Mouse (Mus musculus): ENCODE measurements around the gene Thsd7b.

Thsd7b gene

GRCm38 (mm10) chr1:129519751-129520150 is 246.6 kb downstream of the Thsd7b start:
- no peak for DNase-seq (ENCODE audit: low spot score)

- no peak for DNase-seq (ENCODE audit: low spot score)
Measured at GRCm38 (mm10) chr1:129526967-129527366, 253.9 kb downstream of the Thsd7b start.

GRCm38 (mm10) chr1:129532206-129532605 is 259.1 kb downstream of the Thsd7b start:
- no peak for DNase-seq (ENCODE audit: low spot score)

- no peak for DNase-seq (ENCODE audit: low spot score)
Measured at GRCm38 (mm10) chr1:129538508-129538907, 265.4 kb downstream of the Thsd7b start.

GRCm38 (mm10) chr1:129538970-129539369 is 265.9 kb downstream of the Thsd7b start:
- no peak for DNase-seq (ENCODE audit: low spot score)

GRCm38 (mm10) chr1:129540751-129541150 is 267.6 kb downstream of the Thsd7b start:
- DNase-seq (ENCODE audit: low spot score) = no peak

GRCm38 (mm10) chr1:129542563-129543146 is 269.6 kb downstream of the Thsd7b start:
- no peak for DNase-seq (ENCODE audit: low spot score)

GRCm38 (mm10) chr1:129543169-129543568 is 270.1 kb downstream of the Thsd7b start:
- no peak for DNase-seq (ENCODE audit: low spot score)

GRCm38 (mm10) chr1:129558054-129558453 is 285.0 kb downstream of the Thsd7b start:
- no peak for DNase-seq (ENCODE audit: low spot score)

GRCm38 (mm10) chr1:129559137-129559536 is 286.0 kb downstream of the Thsd7b start:
- DNase-seq (ENCODE audit: low spot score) = no peak

- no peak for DNase-seq (ENCODE audit: low spot score)
Measured at GRCm38 (mm10) chr1:129559812-129560211, 286.7 kb downstream of the Thsd7b start.

- DNase-seq (ENCODE audit: low spot score) = no peak
Measured at GRCm38 (mm10) chr1:129562707-129563106, 289.6 kb downstream of the Thsd7b start.

GRCm38 (mm10) chr1:129570522-129570921 is 297.4 kb downstream of the Thsd7b start:
- no peak for DNase-seq (ENCODE audit: low spot score)

- DNase-seq (ENCODE audit: low spot score) = no peak
Measured at GRCm38 (mm10) chr1:129579955-129580354, 306.9 kb downstream of the Thsd7b start.

- DNase-seq (ENCODE audit: low spot score) = no peak
Measured at GRCm38 (mm10) chr1:129586635-129587034, 313.5 kb downstream of the Thsd7b start.

- DNase-seq (ENCODE audit: low spot score) = no peak
Measured at GRCm38 (mm10) chr1:129589366-129590002, 316.4 kb downstream of the Thsd7b start.

- DNase-seq (ENCODE audit: low spot score) = no peak
Measured at GRCm38 (mm10) chr1:129595447-129595846, 322.3 kb downstream of the Thsd7b start.

- no peak for DNase-seq (ENCODE audit: low spot score)
Measured at GRCm38 (mm10) chr1:129600933-129601332, 327.8 kb downstream of the Thsd7b start.

- DNase-seq (ENCODE audit: low spot score) = no peak
Measured at GRCm38 (mm10) chr1:129602284-129602683, 329.2 kb downstream of the Thsd7b start.

GRCm38 (mm10) chr1:129608395-129608794 is 335.3 kb downstream of the Thsd7b start:
- DNase-seq (ENCODE audit: low spot score) = no peak

- no peak for DNase-seq (ENCODE audit: low spot score)
Measured at GRCm38 (mm10) chr1:129616080-129616479, 343.0 kb downstream of the Thsd7b start.

- no peak for DNase-seq (ENCODE audit: low spot score)
Measured at GRCm38 (mm10) chr1:129619440-129620301, 346.6 kb downstream of the Thsd7b start.

GRCm38 (mm10) chr1:129624519-129624918 is 351.4 kb downstream of the Thsd7b start:
- DNase-seq (ENCODE audit: low spot score) = no peak

Data from urinary bladder, postnatal 10 days (tissue).